Mouse (Mus musculus) gastrocnemius, adult 8-10 months (tissue): Measurements from ENCODE around the gene Treml2. TPM values are rescaled to one million over a fixed set of nuclear protein-coding genes. Genes with fewer than 3 reads are reported as not detected.
"Not testable (repeated sequence)": the region's sequence is repeated elsewhere in the genome, so short reads cannot be mapped to it uniquely, and the experiment has no call there.

Source experiments
- DNase-seq, 2 experiments: peaks; one replicate each; pipeline ENCODE4 v3.0.0; 2022; ENCODE audit warnings: low spot score in 2 of 2
- total RNA-seq, 4 experiments: library from RNA; stranded (reverse); gene quantifications; 2 replicates each; pipeline ENCODE4 v1.2.4; 2022

Treml2 gene
- total RNA-seq, 4 experiments from 2014 or later: 0.15 to 0.40 TPM; not detected in 2

- DNase-seq: no peak
Observed at GRCm38 (mm10) chr17:48347287-48347686, 48.0 kb downstream of the Treml2 start.

DNA sequence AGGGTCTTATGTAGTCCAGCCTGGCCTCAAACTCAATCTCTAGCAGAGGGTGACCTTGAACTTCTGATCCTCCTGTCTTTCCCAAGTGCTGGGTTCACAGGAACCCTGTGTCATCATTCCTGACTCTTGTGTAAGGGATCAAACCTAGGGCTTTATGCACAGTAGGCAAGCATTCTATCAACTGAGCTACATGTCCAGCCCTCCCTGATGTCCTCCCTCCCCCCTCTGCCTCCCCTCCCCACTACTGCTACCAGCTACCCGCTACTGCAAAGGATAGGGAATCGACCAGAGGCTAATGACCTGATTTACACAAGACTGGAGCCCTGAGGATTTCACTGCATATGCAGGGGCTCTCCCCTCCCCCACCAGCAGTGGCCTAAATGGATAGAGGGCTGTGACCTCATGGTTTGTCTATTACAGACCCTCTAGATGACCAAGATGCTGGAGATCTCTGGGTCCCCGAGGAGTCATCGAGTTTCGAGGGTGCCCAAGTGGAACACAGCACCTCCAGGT lies 51.4 kb downstream of the Treml2 start:
- DNase-seq: no peak

GRCm38 (mm10) chr17:48352976-48353375 lies 53.7 kb downstream of the Treml2 start:
- DNase-seq: not testable (repeated sequence)

- DNase-seq: no peak
Observed at GRCm38 (mm10) chr17:48355822-48356221, 56.5 kb downstream of the Treml2 start.

DNA sequence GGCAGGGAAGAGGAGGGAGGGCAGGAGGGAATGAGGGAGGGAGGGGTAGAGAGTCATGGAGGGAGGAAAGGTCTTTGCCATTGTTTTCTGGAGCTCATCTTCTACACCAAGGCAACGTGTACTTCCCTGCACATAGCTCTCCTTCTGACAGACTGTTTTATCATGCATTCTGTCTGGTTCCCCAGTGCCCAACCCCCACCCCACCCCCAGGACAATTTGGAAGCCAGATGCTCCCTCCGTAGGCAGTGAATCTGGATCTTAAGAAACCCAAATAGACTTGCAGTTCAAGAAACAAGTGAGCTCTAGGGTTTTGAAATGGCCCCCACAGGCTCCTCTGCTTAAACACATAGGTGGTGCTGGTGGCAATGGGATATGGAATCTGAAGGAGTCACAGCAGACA lies 58.6 kb downstream of the Treml2 start:
- DNase-seq: no peak

GRCm38 (mm10) chr17:48359616-48360015 lies 60.3 kb downstream of the Treml2 start, which contains the start of gene Treml1:
Gene Treml1, plus strand, starts transcription at chr17:48359916.
- no peak for DNase-seq

DNA sequence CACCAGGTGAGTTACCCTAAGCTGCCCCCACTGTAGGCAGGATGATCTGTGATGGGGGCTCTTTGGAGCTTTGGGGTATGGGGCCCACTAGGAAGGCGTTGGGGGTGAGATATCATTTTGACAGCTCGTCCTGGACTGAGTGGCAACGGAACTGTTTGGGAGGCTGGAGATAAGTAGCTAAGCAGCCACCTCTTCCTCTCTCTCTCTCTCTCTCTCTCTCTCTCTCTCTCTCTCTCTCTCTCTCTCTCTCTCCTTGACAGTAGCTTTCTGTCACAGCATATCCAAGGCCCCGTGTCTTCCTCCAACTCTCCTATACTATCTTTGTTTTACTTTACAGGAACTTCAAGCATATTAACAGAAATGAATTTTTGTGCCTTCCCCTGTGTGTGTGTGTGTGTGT lies 61.2 kb downstream of the Treml2 start:
- no peak for DNase-seq

Other genes with a start within 250 kb of the Treml2 start
- gene 1700067P10Rik, start 210.2 kb upstream of the Treml2 start, total RNA-seq: not detected
- gene 9830107B12Rik, start 153.2 kb upstream of the Treml2 start, total RNA-seq: not detected
- not detected for gene A530064D06Rik, start 132.2 kb upstream of the Treml2 start, total RNA-seq
- gene Trem1, start 66.7 kb upstream of the Treml2 start, total RNA-seq: not detected
- not detected for gene Trem3, start 51.7 kb upstream of the Treml2 start, total RNA-seq
- not detected for gene Treml4, start 35.2 kb upstream of the Treml2 start, total RNA-seq
- gene B430306N03Rik, start 16.6 kb downstream of the Treml2 start, total RNA-seq: not detected
- gene Trem2, start 46.9 kb downstream of the Treml2 start, total RNA-seq: under 1 TPM in 3 of 4 experiments, not detected in 1; 0.80 to 0.97 (median 0.97) TPM
- gene Treml1, start 60.4 kb downstream of the Treml2 start, total RNA-seq: not detected
- 1 to 10 TPM; 2.8 to 6.3 (median 5.6) TPM for gene Nfya, start 110.4 kb downstream of the Treml2 start, total RNA-seq
- gene Oard1, start 110.5 kb downstream of the Treml2 start, total RNA-seq: 10 to 100 TPM; 12.4 to 18.1 (median 16.4) TPM
- gene Apobec2, start 133.4 kb downstream of the Treml2 start, total RNA-seq: 100 to 1,000 TPM; 445 to 531 (median 476) TPM
- not detected for gene Tspo2, start 152.0 kb downstream of the Treml2 start, total RNA-seq
- not detected for gene Unc5cl, start 155.4 kb downstream of the Treml2 start, total RNA-seq